Mouse (Mus musculus): ENCODE measurements at regions not wholly inside any gene's neighbourhood (a gene's known extent, or its start where the extent isn't known, plus 50 kb on each side); places are given as distances from the start of the nearest gene placed in this dataset.

GRCm38 (mm10) chr16:5367581-5368119 is 111.9 kb upstream of the Eef2kmt start:
- TF ChIP-seq CTCF (IDR thresholded peaks at IDR 0.05; ENCODE audit: low read depth) (no peak), EP300 (IDR thresholded peaks at IDR 0.05; ENCODE audit: low read depth) (no peak)

Data from liver, embryonic 14.5 days (tissue).